Mouse (Mus musculus) gastrocnemius, postnatal 4 days (tissue): Measurements from ENCODE around the gene Diaph3. TPM values are rescaled to one million over a fixed set of nuclear protein-coding genes. Genes with fewer than 3 reads are reported as not detected.

Experiments used
- DNase-seq, 2 experiments: peaks; one replicate each; pipeline ENCODE4 v3.0.0; 2021 to 2022; ENCODE audit warnings: low spot score in 2 of 2, mixed read lengths in 2 of 2
- long read RNA-seq, 2 experiments: library from polyadenylated mRNA; stranded (forward); transcript quantifications; one replicate each; pipeline ENCODE4 v2.0.0; 2021
- total RNA-seq, 2 experiments: library from RNA; stranded (reverse); gene quantifications; 2 replicates each; pipeline ENCODE4 v1.2.3; 2021

Diaph3 gene
- total RNA-seq = 10 to 100 TPM; 12.1 to 15.3 TPM
- long read RNA-seq, experiment 1, full-length matches to known transcripts = 2 of 2 reads
- long read RNA-seq, experiment 1, partial matches to known transcripts = 0 of 2 reads
- long read RNA-seq, experiment 1, other reads (novel, unspliced or antisense) = 0 of 2 reads
- long read RNA-seq, experiment 2, full-length matches to known transcripts = 2 of 3 reads
- long read RNA-seq, experiment 2, partial matches to known transcripts = 0 of 3 reads
- long read RNA-seq, experiment 2, other reads (novel, unspliced or antisense) = 1 of 3 reads

- DNase-seq = peak; percentile 95 to 99
These were observed at the start of gene Diaph3 for GRCm38 (mm10) chr14:87140963-87141486. Gene Diaph3 (minus strand): TSS chr14:87141235.

- DNase-seq = no peak
These were observed 49.6 kb upstream of the Diaph3 start for GRCm38 (mm10) chr14:87190685-87191084.

DNA sequence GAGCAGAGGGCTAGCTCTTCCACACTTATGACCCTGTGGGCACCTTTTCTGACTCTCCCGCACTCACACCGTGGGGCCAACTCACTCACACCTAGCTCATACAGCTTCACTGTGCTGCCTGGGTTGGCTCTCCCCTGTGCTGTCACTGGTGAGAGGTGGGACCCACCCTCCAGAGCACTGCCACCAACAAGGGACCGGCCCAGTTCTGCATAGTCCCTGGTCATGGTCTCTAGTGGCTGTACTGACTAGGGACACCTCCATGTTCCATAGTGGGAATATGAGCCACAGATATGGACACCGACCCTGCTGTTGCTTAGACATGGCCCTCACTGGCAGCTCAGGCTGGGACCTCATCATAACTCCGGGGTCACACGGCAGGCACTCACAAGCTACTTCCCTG is 30.5 kb upstream of the Diaph3 start:
- DNase-seq = no peak

DNA sequence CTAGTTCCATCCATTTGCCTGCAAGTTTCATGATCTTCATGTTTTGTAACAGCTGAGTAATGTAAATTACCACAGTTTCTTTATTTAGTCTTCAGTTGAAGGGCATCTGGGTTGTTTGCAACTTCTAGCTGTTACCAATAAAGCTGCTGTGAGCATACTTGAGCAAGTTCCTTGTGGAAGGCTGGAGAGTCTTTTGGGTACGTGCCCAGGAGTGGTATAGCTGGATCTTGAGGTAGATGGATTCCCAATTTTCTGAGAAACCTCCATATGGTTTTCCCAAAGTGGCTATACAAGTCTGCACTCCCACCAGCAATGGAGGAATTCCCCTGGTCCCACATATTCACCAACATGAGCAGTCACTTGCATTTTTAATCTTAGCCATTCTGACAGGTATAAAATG is 28.1 kb upstream of the Diaph3 start:
- no peak for DNase-seq

DNA sequence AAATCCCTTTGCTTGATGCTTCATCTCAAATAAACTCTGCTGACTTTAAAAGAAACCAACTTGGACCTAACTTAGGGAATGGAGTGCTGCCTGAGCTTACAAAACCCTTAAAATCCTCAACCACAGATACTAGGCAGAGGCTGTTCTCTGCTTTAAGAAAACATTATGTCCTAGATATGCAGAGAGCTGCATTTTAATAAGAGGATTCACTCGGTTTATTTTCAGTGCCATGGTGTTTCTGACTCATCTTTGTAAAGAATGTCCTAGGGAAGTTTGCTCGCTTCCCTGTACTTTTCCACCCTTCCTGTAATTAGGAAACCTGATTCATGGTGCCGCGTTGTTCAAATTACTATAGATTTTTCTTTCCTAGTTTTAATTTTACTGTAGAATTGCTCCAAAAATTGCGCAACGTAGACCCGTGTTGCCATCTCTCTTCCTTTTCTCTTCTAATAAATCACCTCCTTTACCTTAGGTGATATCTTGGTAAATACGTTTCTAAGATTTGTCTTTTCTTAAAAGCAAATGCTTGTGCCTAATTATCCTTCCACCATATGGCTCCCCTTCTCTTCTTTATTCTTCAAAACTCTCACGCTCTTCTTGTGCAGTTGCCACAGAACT is 14.7 kb upstream of the Diaph3 start:
- no peak for DNase-seq

GRCm38 (mm10) chr14:87149684-87150083 is 8.6 kb upstream of the Diaph3 start:
- no peak for DNase-seq

DNA sequence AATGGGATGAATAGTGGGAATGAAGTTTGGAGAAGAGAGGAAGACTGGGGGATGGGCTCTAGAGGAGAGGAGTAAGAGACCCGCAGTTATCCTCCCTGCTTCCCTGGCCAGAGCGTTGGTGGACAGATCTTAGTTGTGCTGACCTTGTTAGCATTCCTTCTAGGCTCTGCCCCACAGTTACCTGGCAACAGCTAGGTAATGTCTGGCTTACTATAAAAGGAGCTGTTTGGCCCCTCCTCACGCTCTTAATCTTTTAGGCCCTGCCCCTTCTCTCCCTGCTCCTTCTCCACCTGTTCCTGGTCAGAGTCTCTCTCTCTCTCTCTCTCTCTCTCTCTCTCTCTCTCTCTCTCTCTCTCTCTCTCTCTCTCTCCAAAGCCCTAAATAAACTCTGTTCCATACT is 5.7 kb upstream of the Diaph3 start:
- DNase-seq = no peak

DNA sequence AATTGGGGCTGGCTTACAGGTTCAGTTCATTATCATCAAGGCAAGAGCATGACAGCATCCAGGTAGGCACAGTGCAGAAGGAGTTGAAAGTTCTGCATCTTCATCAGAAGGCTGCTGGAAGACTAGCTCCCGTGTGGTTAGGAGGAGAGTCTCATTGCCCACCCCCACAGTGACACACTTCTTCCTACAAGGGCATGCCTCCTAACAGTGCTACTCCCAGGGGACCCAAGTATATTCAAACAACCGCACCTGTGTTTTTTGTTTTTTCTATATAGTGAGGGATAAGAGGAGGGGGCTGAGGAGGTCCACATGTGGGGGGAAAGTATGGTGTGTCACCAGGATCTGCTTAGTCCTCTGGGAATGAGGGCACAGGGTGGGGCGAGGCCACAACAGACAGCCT is 4.3 kb upstream of the Diaph3 start:
- DNase-seq = no peak

DNA sequence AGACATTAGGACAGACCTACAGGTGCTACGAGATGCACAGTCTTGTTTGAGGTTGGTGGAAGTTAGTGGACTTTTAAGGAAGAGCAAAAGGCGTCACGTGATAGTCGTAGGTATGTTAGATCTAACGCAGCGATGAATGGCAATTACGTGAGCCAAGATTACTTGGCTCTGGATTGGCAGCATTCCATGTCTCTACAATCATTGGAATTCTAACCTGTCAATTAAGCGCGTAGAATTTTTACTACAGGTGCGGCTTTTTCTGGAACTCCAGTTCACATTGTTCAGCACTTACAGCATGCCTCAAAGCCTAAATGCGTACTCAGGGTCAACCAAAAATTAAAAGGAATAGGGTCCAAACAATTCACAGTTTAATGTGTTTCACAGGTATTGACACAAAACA is 742 bp upstream of the Diaph3 start:
- DNase-seq = no peak

DNA sequence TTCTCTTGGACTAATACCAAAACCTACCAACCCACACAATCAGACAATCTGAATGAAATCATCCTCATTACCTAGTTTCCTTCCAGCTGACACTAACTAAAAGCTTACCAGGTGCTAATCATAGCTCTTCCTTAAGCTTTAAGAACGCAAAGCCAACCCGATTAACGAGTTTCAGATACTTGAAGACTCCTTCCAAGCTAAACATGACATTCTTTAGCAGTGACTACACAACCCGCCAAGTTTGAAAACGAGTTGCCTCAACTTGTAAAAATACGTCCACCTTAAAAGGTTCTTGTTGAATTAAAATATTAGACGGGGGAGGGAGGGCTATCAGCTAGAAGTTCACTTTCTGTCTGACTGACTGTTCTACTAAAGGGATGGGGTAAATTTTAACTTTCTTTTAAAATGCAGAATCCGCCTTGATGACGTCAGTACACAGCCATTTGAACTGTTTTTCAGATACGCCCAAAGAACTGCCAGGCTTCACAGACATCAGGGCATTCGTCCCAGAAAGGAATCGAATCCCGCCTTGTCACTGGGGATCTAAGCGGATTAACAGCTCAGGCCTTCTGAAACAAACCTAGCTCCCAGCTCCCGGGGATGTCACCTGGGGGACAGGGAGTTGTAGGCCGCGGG is 590 bp downstream of the Diaph3 start:
- DNase-seq = no peak

DNA sequence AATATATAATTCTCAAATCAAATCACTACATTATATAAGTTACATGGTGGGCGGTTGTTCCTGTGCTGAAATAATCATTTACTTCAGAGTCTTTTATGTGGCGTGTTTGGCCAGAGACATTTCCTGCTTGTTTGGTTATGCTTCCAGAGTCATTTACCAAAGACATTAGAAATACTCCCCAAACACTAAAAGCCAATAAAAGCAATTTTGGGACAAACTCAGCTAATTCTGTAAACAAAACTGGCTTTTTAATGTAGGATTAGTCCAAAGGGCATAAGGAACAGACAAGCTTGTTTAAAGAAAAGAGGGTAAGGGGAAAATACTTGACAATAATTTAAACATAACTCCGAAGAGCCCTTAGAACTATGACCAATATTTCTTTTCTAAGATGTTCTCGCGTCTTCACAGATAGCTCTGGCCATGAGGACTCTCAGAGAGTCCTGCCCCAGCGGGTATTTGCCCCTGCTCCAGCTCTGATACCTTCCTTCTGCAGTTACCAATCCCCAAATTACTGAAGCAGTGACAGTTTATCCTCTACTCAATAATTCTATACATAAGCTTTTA is 14.9 kb downstream of the Diaph3 start:
- no peak for DNase-seq

DNA sequence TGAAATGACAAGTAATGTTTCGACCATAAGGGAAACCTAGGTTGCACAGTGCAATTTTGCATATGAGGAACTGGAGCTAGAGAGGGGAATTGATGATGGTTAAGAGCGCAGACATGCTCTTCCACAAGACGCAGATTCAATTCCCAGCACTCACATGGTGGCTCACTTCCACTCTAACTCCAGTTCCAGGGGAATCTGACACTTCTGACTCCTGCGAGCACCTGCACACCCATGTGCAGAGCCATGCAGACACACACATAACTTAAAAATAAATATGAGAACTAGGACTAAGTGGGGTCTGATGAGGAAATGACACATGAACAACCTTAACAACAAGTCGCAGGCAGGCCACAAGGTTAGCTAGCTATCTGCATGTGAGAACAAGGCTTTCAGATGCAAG is 15.5 kb downstream of the Diaph3 start:
- DNase-seq = no peak

DNA sequence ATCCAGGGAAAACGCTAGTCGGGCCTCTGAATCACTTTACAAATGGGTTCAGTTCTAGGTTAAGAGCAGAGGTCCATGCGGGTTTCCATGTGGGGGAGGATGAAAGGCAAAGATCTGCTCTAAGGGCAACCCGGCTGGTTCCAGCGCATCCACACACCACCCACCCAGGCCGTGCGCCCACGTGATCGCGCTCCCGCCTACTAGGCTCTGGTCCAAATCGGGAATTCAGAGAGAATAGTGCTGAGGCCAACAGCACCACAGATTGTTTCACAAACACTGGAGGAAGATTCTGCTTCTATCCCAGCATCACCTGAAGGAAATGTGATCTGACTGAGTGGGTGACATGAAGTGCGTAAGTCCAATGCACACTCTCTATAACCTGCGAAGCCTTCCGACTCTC is 17.9 kb downstream of the Diaph3 start:
- no peak for DNase-seq

GRCm38 (mm10) chr14:87121868-87122267 is 19.2 kb downstream of the Diaph3 start:
- DNase-seq = no peak

DNA sequence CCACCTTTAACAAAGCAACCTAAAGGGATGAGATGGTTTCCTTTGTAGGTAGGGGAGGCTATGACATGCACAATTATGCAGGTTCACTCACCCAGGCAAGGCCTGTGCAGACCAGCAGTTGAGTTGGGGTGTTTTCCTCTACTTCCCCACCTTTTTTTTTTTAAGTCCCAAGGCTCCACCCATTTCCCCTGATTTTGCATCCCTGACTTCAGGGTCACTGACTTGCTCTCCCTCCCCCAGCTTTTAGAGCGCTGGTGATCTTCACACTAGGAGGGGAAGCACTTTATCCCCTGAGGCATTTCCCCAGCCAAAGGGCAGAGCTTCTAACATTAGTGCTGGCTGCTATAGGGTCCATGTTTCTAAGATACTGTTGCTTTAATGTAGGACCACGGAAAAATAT is 30.4 kb downstream of the Diaph3 start:
- no peak for DNase-seq

GRCm38 (mm10) chr14:87099380-87100088 is 41.5 kb downstream of the Diaph3 start:
- DNase-seq = no peak

DNA sequence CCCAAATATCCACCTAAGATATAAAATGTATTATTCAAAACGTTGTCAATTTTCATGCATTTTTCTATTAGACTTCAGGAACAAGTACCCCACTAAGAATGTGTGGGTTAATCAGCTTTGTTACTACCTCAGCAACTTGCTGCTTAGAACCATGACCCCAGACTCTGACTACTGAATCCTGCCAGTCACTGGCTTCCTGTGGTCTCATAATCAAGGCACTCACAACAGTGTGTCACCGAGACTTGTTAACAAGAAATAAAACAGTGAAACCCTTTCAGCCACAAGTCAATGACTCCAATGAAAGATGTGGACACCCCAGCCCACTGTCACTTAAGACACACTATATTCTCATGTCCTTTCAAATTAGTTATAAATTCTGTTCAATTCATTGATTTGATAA is 42.9 kb downstream of the Diaph3 start:
- DNase-seq = no peak

DNA sequence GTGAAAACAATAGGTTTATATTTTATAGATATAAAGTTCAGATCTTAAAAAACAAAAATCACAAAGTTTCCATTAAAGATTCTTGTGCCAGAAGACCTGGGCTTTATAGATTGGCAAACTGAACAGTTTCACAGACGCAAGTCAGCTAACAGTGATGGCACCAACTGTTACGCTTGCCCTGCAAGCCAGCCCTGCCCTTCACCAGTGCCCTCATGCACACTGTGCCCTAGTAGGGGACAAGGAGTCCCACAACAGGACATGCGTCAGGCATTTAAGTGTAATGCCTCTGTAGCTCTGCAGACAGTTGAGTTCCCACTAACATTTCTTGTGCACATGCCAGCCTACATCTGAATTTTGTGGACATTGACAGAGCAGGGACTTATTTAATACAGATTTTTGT is 49.5 kb downstream of the Diaph3 start:
- no peak for DNase-seq

DNA sequence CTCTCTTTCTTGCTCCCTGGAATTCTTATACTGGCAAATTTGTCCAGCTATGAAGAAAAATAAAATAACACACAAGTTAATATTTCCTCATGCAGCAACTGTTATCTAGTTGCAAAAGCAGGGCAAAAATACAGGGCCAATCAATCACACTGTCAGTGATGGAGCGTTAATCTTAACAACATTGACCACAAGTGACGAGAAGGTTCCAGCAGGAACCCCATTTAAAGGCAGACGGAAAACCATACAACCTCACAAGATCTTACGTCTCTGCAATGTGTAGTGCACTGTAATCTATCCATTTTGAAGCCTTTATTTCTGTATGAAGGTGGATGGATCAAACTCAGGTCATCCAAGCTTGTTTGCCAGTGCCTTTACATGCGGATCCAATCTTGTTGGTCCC is 49.9 kb downstream of the Diaph3 start:
- DNase-seq = no peak

GRCm38 (mm10) chr14:87088928-87089327 is 52.1 kb downstream of the Diaph3 start:
- DNase-seq = no peak

DNA sequence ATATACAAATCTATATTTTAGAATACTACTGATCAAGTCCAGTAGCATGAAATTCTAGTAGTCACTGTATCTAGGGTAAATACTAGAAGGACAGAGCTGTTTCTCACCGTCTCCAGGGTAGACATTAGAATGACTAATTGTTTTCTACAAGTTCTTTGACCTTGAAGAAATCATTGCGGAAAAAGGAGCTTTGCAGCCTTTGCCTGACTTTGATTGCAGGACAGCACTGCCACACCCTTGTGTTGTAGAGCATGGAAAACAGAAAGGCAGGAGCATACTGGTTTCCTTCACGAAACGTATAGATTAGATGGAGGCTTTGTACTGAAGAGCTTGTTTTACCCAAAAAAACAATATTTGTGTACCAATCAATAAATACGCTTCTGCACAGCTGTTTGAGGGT is 52.6 kb downstream of the Diaph3 start:
- no peak for DNase-seq

GRCm38 (mm10) chr14:87087996-87088395 is 53.0 kb downstream of the Diaph3 start:
- no peak for DNase-seq
